Mouse (Mus musculus): ENCODE data around the gene Nprl2.

DNA sequence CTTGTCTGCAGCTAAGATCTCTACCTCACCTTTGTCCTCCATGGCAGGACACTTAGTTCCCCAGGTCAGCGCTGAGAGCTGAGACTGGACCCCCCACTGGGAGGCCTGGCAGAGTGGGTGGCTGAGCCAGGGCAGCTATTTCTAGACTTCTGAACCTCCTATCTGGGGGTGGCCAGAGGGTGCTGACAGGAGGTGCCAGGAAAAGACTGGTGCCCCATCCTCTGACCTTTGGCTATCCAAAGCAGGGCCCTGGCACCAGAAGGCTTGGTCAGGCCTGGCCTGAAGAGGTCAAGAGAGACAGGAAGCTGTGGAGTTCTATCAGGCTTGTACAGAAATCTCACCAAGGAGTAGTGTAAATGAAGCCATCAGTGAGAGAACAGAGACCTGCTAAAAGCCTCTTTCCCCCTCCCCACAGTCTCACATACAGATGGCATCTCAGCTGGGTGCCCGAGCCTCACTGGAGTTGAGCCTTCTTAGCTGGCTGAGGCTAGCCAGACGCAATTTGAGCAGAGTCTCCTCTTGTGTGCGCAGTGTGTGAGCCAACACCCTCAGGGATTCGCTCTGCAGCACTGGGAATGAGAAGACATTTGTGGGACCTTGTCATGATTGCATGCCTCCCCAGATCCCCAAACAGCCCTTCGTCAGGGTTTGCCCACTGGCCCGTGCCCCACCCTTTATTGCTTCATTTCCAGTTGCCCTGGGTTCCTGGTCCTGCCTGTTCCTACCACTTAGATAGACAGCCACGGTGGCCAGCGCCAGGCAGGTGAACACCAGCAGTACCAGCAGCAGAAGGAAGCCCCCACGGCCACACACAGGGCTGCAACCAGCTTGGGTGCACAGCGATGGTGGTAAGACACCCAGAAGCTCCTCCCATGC is 51.3 kb downstream of the Nprl2 start:
- no peak for TF ChIP-seq POLR2A (IDR thresholded peaks at IDR 0.05; ENCODE audit: extremely low read depth, insufficient read depth, low read length)
- no peak for TF ChIP-seq CTCF (IDR thresholded peaks at IDR 0.05; ENCODE audit: low read depth, low read length)

Measured in liver, adult 2 months (tissue).